Mouse (Mus musculus) leukemia stem cell, adult 10-12 weeks (primary cell): ENCODE results near the gene Tcf25. TPM values are rescaled to one million over a fixed set of nuclear protein-coding genes. Genes with fewer than 3 reads are reported as not detected.

Experiments used
- polyA plus RNA-seq: library from polyadenylated mRNA; stranded (reverse); fragments of >175 nt; gene quantifications from 2 replicates; pipeline ENCODE4 v1.2.3, GENCODE M21; 2012; ENCODE audit warnings: low replicate concordance

Tcf25 gene
- polyA plus RNA-seq: 70.8 and 102 TPM in 2 replicates

DNA sequence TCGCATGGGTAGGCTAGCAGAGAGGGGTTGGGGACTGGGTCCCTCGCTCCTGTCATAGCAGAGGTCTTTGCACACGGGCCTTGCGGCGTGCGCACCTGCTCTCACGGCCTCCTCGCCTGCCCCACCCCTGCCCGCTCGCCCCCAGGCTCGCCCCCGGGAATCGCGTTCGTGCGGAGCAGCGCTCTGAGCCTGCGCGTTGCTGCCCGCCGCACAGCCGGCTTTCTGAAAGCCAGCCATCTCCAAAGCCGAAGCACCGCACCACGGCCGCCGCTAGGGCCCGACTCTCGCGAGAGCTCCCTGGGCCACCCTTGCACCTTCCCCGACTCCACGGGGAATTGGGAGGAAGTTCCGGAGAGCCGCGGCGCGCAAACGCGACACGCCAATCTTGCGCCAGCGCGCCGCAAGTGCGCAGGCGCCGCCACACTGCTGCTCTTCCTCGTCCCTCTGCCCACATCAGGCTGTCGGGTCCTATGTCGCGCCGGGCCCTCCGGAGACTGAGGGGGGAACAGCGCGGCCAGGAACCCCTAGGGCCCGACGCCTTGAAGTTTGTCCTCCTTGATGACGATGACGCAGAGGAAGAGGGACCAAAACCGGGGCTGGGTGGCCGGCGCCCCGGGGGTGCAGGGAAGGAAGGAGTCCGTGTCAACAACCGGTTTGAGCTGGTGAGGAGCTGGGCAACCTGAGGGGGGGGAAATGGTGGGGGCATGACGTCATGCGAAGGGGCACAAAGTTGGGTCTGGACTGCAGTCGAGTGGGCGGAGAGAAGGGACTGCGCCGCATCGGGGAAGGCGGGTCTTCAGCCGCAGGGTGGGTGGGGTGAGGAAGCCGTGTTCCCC lies at the start of gene Tcf25:
TSS of gene Tcf25 (plus strand) at position 351 of the 836 bp plus-strand sequence.

DNA sequence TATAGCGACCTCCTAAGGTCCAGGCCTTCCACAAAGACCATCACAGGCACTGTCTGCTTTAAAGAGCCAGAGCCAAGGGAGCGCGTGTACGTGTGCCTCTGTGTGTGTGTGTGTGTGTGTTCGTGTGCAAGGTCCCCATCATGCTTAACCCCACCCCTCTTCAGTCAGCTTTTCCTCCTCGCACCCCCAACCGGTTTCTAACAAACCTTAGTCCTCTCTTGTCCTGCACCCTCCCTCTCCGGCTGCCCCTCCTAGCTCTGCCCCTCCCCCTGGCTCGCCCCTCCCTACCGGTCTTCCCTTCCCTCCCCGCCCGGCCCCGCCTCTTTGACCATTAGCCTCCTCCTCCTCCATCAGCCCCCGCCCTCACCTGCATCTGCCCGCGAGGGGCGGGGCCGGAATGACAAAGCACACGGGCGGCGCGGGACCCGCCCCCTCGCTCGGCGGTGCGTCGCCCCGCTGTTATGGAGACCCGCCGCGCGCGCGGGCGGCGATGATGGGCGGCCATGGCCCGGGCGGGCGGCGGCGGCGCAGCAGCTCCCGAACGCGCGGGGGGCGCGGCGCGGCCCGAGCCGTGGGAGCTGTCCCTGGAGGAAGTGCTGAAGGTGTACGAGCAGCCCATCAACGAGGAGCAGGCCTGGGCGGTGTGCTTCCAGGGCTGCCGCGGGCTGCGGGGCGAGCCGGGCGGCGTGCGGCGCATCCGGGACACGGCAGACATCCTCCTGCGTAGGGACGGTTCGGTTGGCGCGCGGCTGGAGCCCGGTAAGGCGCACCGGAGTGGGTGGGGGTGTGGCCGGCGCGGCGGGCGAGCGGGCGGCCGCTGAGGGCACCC lies 41.1 kb upstream of the Tcf25 start, which contains the start of gene Spire2:
TSS of gene Spire2 (plus strand) at position 452 of the 829 bp plus-strand sequence.

DNA sequence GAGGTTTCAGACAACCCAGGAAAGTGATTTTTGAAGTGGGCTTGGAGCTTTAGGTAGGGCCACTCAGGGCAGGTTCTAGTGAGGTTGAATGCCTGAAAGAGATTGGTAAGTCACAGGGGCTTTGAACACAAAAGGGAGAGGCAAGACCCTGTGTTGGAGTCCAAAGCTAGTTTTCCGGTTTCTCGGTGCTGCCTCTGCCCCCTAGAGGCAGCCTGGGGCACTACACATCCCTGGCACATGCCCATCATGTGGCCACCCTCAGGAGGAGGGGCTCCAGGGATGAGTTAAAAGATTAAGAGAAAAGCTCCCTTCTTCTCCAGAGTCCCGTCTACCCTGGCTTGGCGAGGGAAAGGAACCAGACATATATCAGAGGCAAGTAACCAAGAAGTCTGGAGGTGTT lies 33.2 kb downstream of the Tcf25 start, which contains the start of gene Mc1r:
TSS of gene Mc1r (plus strand) at position 322 of the 400 bp plus-strand sequence.

DNA sequence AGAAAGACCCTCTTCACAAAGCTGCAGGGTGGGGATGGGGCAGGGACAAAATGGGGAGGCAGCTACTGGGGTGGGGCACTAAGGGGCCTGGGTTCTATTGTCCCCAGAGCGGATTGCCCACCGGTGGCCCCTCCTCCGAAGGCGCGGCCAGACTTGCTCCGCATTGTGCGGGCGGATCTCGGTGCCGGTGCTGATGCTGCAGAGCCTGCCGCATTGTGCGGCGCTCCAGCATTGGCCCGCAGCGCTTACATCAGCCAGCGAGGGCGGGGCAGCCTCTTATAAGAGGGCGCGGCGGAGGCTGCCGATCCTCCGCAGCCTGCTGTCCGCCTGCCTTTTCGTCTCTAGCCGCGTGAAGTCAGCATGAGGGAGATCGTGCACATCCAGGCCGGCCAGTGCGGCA lies 37.7 kb downstream of the Tcf25 start, which contains the start of gene Tubb3:
TSS of gene Tubb3 (plus strand) at position 179 of the 400 bp plus-strand sequence.

DNA sequence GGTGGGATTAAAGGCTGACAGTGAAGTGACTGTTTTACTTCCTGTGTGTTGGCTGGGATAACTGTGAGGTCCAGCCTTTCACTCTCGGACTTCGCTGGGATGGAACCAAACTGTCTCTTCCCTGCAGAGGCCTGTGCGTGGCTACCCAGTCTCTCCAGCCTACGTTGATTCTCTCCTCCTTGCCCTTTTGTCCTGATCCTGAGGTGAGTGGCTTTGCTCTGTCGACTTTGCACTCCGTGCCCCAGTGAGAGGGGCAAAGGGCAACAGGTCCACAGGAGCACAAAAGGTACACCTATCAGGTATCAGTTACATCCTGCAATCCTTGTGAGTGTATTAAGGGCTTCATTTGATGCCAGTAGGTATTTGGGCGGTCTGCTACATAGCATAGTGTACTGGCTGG lies 49.9 kb downstream of the Tcf25 start, which contains the start of gene Def8:
TSS of gene Def8 (plus strand) at position 87 of the 400 bp plus-strand sequence.

Other genes starting within 250 kb of the Tcf25 start
- not detected in 2 replicates for gene Sult5a1, start 215.4 kb upstream of the Tcf25 start, polyA plus RNA-seq
- gene Dpep1, start 187.5 kb upstream of the Tcf25 start, polyA plus RNA-seq: not detected in 2 replicates
- 12.2 and 40.3 TPM in 2 replicates for gene Chmp1a, start 161.0 kb upstream of the Tcf25 start, polyA plus RNA-seq
- 0.13 TPM in 1 of 2 replicates, not detected in the other for gene Spata33, start 160.9 kb upstream of the Tcf25 start, polyA plus RNA-seq
- 83.3 and 109 TPM in 2 replicates for gene Cdk10, start 148.9 kb upstream of the Tcf25 start, polyA plus RNA-seq
- 1.6 and 4.9 TPM in 2 replicates for gene Spata2l, start 137.5 kb upstream of the Tcf25 start, polyA plus RNA-seq
- gene Zfp276, start 119.6 kb upstream of the Tcf25 start, polyA plus RNA-seq: 17.4 and 19.2 TPM in 2 replicates
- gene Vps9d1, start 119.4 kb upstream of the Tcf25 start, polyA plus RNA-seq: 114 and 146 TPM in 2 replicates
- gene Fanca, start 55.2 kb upstream of the Tcf25 start, polyA plus RNA-seq: 59.7 and 102 TPM in 2 replicates
- 11.3 and 11.8 TPM in 2 replicates for gene Spire2, start 41.0 kb upstream of the Tcf25 start, polyA plus RNA-seq
- gene Mc1r, start 33.4 kb downstream of the Tcf25 start, polyA plus RNA-seq: 0.08 TPM in 1 of 2 replicates, not detected in the other
- gene Tubb3, start 37.7 kb downstream of the Tcf25 start, polyA plus RNA-seq: 2.9 and 4.1 TPM in 2 replicates
- gene Def8, start 49.8 kb downstream of the Tcf25 start, polyA plus RNA-seq: 4.7 and 24.1 TPM in 2 replicates
- 15.0 and 16.4 TPM in 2 replicates for gene Afg3l1, start 104.2 kb downstream of the Tcf25 start, polyA plus RNA-seq
- gene Dbndd1, start 141.7 kb downstream of the Tcf25 start, polyA plus RNA-seq: not detected in 2 replicates
- 5.5 and 7.9 TPM in 2 replicates for gene Gas8, start 145.1 kb downstream of the Tcf25 start, polyA plus RNA-seq